Mouse (Mus musculus) stomach, embryonic 15.5 days (tissue): Measurements from ENCODE around the gene Fras1. TPM values are rescaled to one million over a fixed set of nuclear protein-coding genes. Genes with fewer than 3 reads are reported as not detected.

Source experiments
- ATAC-seq: fragments of 200-750 bp; cut with Nextera tagmentation; 2 replicates; pipeline ENCODE4 v1.8.0; 2017; ENCODE audit warnings: low read depth, moderate number of reproducible peaks, moderate TSS enrichment; ENCODE audit not compliant: insufficient read depth, low FRiP score
- H3K27ac ChIP-seq: fragments of 300-500 bp; sonication (generic); 2 replicates; pipeline ENCODE4 v1.5.1; 2015; ENCODE audit warnings: mild to moderate bottlenecking, inconsistent platforms
- H3K27me3 ChIP-seq: fragments of 300-500 bp; sonication (generic); replicated peaks from 2 replicates; pipeline ENCODE4 v1.6.1; 2015; ENCODE audit warnings: inconsistent platforms
- H3K36me3 ChIP-seq: fragments of 300-500 bp; sonication (generic); 2 replicates; pipeline ENCODE4 v1.6.1; 2015; ENCODE audit warnings: inconsistent platforms
- H3K4me1 ChIP-seq: fragments of 300-500 bp; sonication (generic); 2 replicates; pipeline ENCODE4 v1.6.1; 2015; ENCODE audit warnings: inconsistent platforms
- H3K4me2 ChIP-seq: fragments of 300-500 bp; sonication (generic); 2 replicates; pipeline ENCODE4 v1.6.1; 2015; ENCODE audit warnings: mild to moderate bottlenecking, inconsistent platforms
- H3K4me3 ChIP-seq: fragments of 300-500 bp; sonication (generic); replicated peaks from 2 replicates; pipeline ENCODE4 v1.5.1; 2015; ENCODE audit warnings: inconsistent platforms
- H3K9ac ChIP-seq: fragments of 300-500 bp; sonication (generic); 2 replicates; pipeline ENCODE4 v1.6.1; 2015; ENCODE audit warnings: inconsistent platforms
- H3K9me3 ChIP-seq: fragments of 300-500 bp; sonication (generic); 2 replicates; pipeline ENCODE4 v1.6.1; 2016; ENCODE audit warnings: inconsistent platforms
- WGBS: fragments of 180-500 bp; shearing (Covaris S2); methylation state at CpG from one replicate; pipeline ENCODE4 v1.1.7; 2015; 5-methylcytosine and 5-hydroxymethylcytosine counted together
- polyA plus RNA-seq: library from polyadenylated mRNA; unstranded; fragments of >200 nt; fragmentation: Nextera tagmentation; extraction: Ambion mirVana; gene quantifications from 2 replicates; pipeline ENCODE4 v1.2.1, GENCODE M21; 2015

Gene Fras1
- polyA plus RNA-seq, 1 experiment from 2014 or later = 20.3 TPM

- H3K9me3 ChIP-seq = no peaks in the 10 kb centered on the region
- H3K9ac ChIP-seq = no peak overlapping the region
- no peaks in the 10 kb centered on the region for H3K27me3 ChIP-seq
- H3K4me1 ChIP-seq = no peaks in the 10 kb centered on the region
- H3K27ac ChIP-seq = no peak overlapping the region
- ATAC-seq = no peak
- no peak overlapping the region for H3K4me3 ChIP-seq
- H3K4me2 ChIP-seq = no peak overlapping the region
- 91% methylated on average over 5 of the region's 5 CpGs for WGBS
- H3K36me3 ChIP-seq = no peaks in the 10 kb centered on the region
These were observed 411.3 kb downstream of the Fras1 start for GRCm38 (mm10) chr5:96785096-96785495.

- Histone ChIP-seq H3K27ac (no peak overlapping the region), H3K36me3 (no peaks in the 10 kb centered on the region), H3K4me3 (no peak overlapping the region), H3K9ac (no peak overlapping the region), H3K4me1 (no peaks in the 10 kb centered on the region), H3K4me2 (peak overlapping the region; percentile 81; the same call in 1 of the 2 replicates), H3K27me3 (no peaks in the 10 kb centered on the region), H3K9me3 (no peaks in the 10 kb centered on the region)
- 60% methylated on average over 9 of the region's 9 CpGs for WGBS
- ATAC-seq = no peak
These were observed 418.7 kb downstream of the Fras1 start for GRCm38 (mm10) chr5:96792422-96792821.

GRCm38 (mm10) chr5:96792936-96793718, 419.4 kb downstream of the Fras1 start, which contains the start of gene Anxa3:
Gene Anxa3, plus strand, starts transcription at chr5:96793339.
- peak; percentile 76 for ATAC-seq
- 10% methylated on average over 26 of the region's 26 CpGs for WGBS
- no peaks in the 10 kb centered on the region for H3K27me3 ChIP-seq
- peak within 1 kb of the TSS; percentile 81 for H3K4me2 ChIP-seq
- no peaks in the 10 kb centered on the region for H3K9me3 ChIP-seq
- no peaks in the 10 kb centered on the region for H3K36me3 ChIP-seq
- H3K4me1 ChIP-seq = no peaks in the 10 kb centered on the region
- H3K27ac ChIP-seq = peak within 1 kb of the TSS; percentile 55
- H3K4me3 ChIP-seq = peak within 1 kb of the TSS; percentile 54
- no peak within 1 kb of the TSS for H3K9ac ChIP-seq

GRCm38 (mm10) chr5:96793953-96794635, 420.3 kb downstream of the Fras1 start:
- Histone ChIP-seq H3K36me3 (no peaks in the 10 kb centered on the region), H3K4me1 (no peaks in the 10 kb centered on the region), H3K27ac (peak overlapping the region; percentile 55), H3K27me3 (no peaks in the 10 kb centered on the region), H3K9ac (no peak overlapping the region), H3K4me3 (peak overlapping the region; percentile 54), H3K4me2 (peak overlapping the region; percentile 81), H3K9me3 (no peaks in the 10 kb centered on the region)
- WGBS = 30% methylated on average over 10 of the region's 10 CpGs
- ATAC-seq = no peak

- Histone ChIP-seq H3K9me3 (no peaks in the 10 kb centered on the region), H3K9ac (no peak overlapping the region), H3K4me3 (no peak overlapping the region), H3K27me3 (no peaks in the 10 kb centered on the region), H3K36me3 (no peaks in the 10 kb centered on the region), H3K27ac (no peak overlapping the region), H3K4me1 (no peaks in the 10 kb centered on the region), H3K4me2 (no peak overlapping the region)
- WGBS = 83% methylated on average over 1 of the region's 1 CpGs
- no peak for ATAC-seq
These were observed 422.0 kb downstream of the Fras1 start for GRCm38 (mm10) chr5:96795752-96796151.

- Histone ChIP-seq H3K9me3 (no peaks in the 10 kb centered on the region), H3K27me3 (no peaks in the 10 kb centered on the region), H3K27ac (no peak overlapping the region), H3K36me3 (no peaks in the 10 kb centered on the region), H3K9ac (no peak overlapping the region), H3K4me2 (no peak overlapping the region), H3K4me3 (no peak overlapping the region), H3K4me1 (peaks cover 10% of the 10 kb centered on the region)
- ATAC-seq = no peak
- 83% methylated on average over 6 of the region's 6 CpGs for WGBS
These were observed 423.7 kb downstream of the Fras1 start for GRCm38 (mm10) chr5:96797465-96797864.

GRCm38 (mm10) chr5:96799165-96799564, 425.4 kb downstream of the Fras1 start:
- Histone ChIP-seq H3K4me3 (no peak overlapping the region), H3K27me3 (no peaks in the 10 kb centered on the region), H3K9ac (no peak overlapping the region), H3K4me1 (peaks cover 11% of the 10 kb centered on the region), H3K9me3 (no peaks in the 10 kb centered on the region), H3K27ac (no peak overlapping the region), H3K4me2 (no peak overlapping the region), H3K36me3 (no peaks in the 10 kb centered on the region)
- no peak for ATAC-seq
- 87% methylated on average over 9 of the region's 9 CpGs for WGBS

- peaks cover 11% of the 10 kb centered on the region for H3K4me1 ChIP-seq
- no peak overlapping the region for H3K9ac ChIP-seq
- no peak overlapping the region for H3K4me3 ChIP-seq
- no peak overlapping the region for H3K4me2 ChIP-seq
- H3K9me3 ChIP-seq = no peaks in the 10 kb centered on the region
- H3K36me3 ChIP-seq = no peaks in the 10 kb centered on the region
- ATAC-seq = no peak
- WGBS = 80% methylated on average over 9 of the region's 9 CpGs
- H3K27me3 ChIP-seq = no peaks in the 10 kb centered on the region
- no peak overlapping the region for H3K27ac ChIP-seq
These were observed 426.2 kb downstream of the Fras1 start for GRCm38 (mm10) chr5:96799969-96800368.

- H3K4me2 ChIP-seq = no peak overlapping the region
- no peaks in the 10 kb centered on the region for H3K9me3 ChIP-seq
- H3K27ac ChIP-seq = peak overlapping the region; percentile 35; the same call in 1 of the 2 replicates
- WGBS = 25% methylated on average over 7 of the region's 7 CpGs
- peaks cover 11% of the 10 kb centered on the region for H3K4me1 ChIP-seq
- H3K36me3 ChIP-seq = no peaks in the 10 kb centered on the region
- no peak overlapping the region for H3K9ac ChIP-seq
- no peaks in the 10 kb centered on the region for H3K27me3 ChIP-seq
- no peak overlapping the region for H3K4me3 ChIP-seq
- ATAC-seq = peak; percentile 65
These were observed 428.4 kb downstream of the Fras1 start for GRCm38 (mm10) chr5:96802185-96802584.

- no peak overlapping the region for H3K4me3 ChIP-seq
- no peak overlapping the region for H3K9ac ChIP-seq
- H3K27ac ChIP-seq = no peak overlapping the region
- 27% methylated on average over 3 of the region's 3 CpGs for WGBS
- H3K27me3 ChIP-seq = no peaks in the 10 kb centered on the region
- ATAC-seq = no peak
- no peaks in the 10 kb centered on the region for H3K36me3 ChIP-seq
- peaks cover 11% of the 10 kb centered on the region for H3K4me1 ChIP-seq
- no peaks in the 10 kb centered on the region for H3K9me3 ChIP-seq
- no peak overlapping the region for H3K4me2 ChIP-seq
These were observed 429.3 kb downstream of the Fras1 start for GRCm38 (mm10) chr5:96803091-96803490.

- H3K9ac ChIP-seq = no peak overlapping the region
- ATAC-seq = no peak
- H3K27ac ChIP-seq = no peak overlapping the region
- peaks cover 11% of the 10 kb centered on the region for H3K4me1 ChIP-seq
- H3K36me3 ChIP-seq = no peaks in the 10 kb centered on the region
- no peaks in the 10 kb centered on the region for H3K27me3 ChIP-seq
- 64% methylated on average over 4 of the region's 4 CpGs for WGBS
- H3K4me2 ChIP-seq = no peak overlapping the region
- H3K9me3 ChIP-seq = no peaks in the 10 kb centered on the region
- H3K4me3 ChIP-seq = no peak overlapping the region
These were observed 430.5 kb downstream of the Fras1 start for GRCm38 (mm10) chr5:96804304-96804703.

- no peak for ATAC-seq
These were observed 431.1 kb downstream of the Fras1 start for GRCm38 (mm10) chr5:96804813-96805212.

More at GRCm38 (mm10) chr5:96804813-96805212, 431.1 kb downstream of the Fras1 start:
- Histone ChIP-seq H3K9me3 (no peaks in the 10 kb centered on the region), H3K4me1 (peaks cover 11% of the 10 kb centered on the region), H3K27ac (no peak overlapping the region), H3K27me3 (no peaks in the 10 kb centered on the region), H3K9ac (no peak overlapping the region), H3K36me3 (no peaks in the 10 kb centered on the region), H3K4me3 (no peak overlapping the region), H3K4me2 (no peak overlapping the region)
- WGBS = 67% methylated on average over 3 of the region's 3 CpGs
